Mouse (Mus musculus) olfactory bulb, adult 2 months (tissue): Measurements from ENCODE around the gene 5730409E04Rik.

ENCODE experiments used
- CTCF ChIP-seq: fragments of 200-500 bp; IDR thresholded peaks from 2 replicates; pipeline ENCODE4 v1.5.1; 2012; ENCODE audit warnings: low read depth, mild to moderate bottlenecking, low read length, moderate library complexity; ENCODE audit not compliant: insufficient read depth
- POLR2A ChIP-seq: fragments of 200-500 bp; IDR thresholded peaks from 2 replicates; pipeline ENCODE4 v1.6.1; 2012; ENCODE audit warnings: mild to moderate bottlenecking, low read depth, low read length, moderate library complexity; ENCODE audit not compliant: insufficient read depth

DNA sequence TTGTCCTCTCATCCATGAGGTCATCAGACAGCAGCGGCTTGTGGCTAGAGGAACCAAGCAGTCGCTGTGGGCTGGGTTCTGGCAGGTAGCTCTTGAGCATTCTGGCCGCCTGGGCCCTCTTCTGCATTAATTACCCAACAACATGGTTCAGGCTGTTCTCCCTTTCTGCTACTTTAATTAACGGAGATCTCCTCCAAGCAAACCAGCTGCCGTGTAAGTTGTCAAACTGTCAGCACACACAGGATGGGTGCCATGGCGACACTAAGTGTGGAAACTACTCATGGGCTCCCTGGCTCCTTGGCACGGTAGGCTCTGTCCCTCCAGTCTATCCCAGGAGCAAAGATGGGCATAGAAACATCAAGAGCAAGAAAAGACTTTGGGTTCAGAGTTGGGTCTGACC, 29.7 kb downstream of the 5730409E04Rik start:
- TF ChIP-seq CTCF (no peak), POLR2A (no peak)
